Mouse (Mus musculus) ES-Bruce4 (cell line): ENCODE results near the gene Intu. TPM values are rescaled to one million over a fixed set of nuclear protein-coding genes. Genes with fewer than 3 reads are reported as not detected.

Experiments
- H3K27ac ChIP-seq: 2 replicates; pipeline ENCODE4 v1.5.1; 2012; ENCODE audit warnings: low read length, inconsistent platforms; ENCODE audit not compliant: insufficient read depth
- H3K27me3 ChIP-seq: 2 replicates; pipeline ENCODE4 v1.6.1; 2012; ENCODE audit warnings: mild to moderate bottlenecking, low read length, inconsistent platforms; ENCODE audit not compliant: control insufficient read depth, poor library complexity, insufficient read depth, severe bottlenecking
- H3K36me3 ChIP-seq: 2 replicates; pipeline ENCODE4 v1.6.1; 2012; ENCODE audit warnings: inconsistent platforms, mild to moderate bottlenecking, low read length, moderate library complexity; ENCODE audit not compliant: control insufficient read depth, poor library complexity, insufficient read depth, severe bottlenecking
- H3K4me1 ChIP-seq: one replicate; pipeline ENCODE4 v1.8.1; 2011; ENCODE audit warnings: low read length; ENCODE audit not compliant: control insufficient read depth, insufficient read depth
- H3K4me3 ChIP-seq: 2 replicates; pipeline ENCODE4 v1.5.1; 2011; ENCODE audit warnings: low read depth, mild to moderate bottlenecking, low read length
- H3K9ac ChIP-seq: 2 replicates; pipeline ENCODE4 v1.6.1; 2012; ENCODE audit warnings: low read depth, mild to moderate bottlenecking, inconsistent platforms; ENCODE audit not compliant: poor library complexity, severe bottlenecking
- H3K9me3 ChIP-seq: replicated peaks from 2 replicates; pipeline ENCODE4 v1.6.1; 2012; ENCODE audit warnings: mild to moderate bottlenecking, low read length, inconsistent platforms; ENCODE audit not compliant: control insufficient read depth, poor library complexity, insufficient read depth, severe bottlenecking
- CTCF ChIP-seq: IDR thresholded peaks from one replicate; pipeline ENCODE4 v1.8.1; 2011; ENCODE audit warnings: low read depth, low read length
- EP300 ChIP-seq: IDR thresholded peaks from 2 replicates; pipeline ENCODE4 v1.6.1; 2011; ENCODE audit warnings: low read depth, low read length; ENCODE audit not compliant: insufficient read depth
- POLR2A ChIP-seq: IDR thresholded peaks from one replicate; pipeline ENCODE4 v1.8.1; 2011; ENCODE audit warnings: low read length; ENCODE audit not compliant: insufficient read depth
- polyA plus RNA-seq: library from polyadenylated mRNA; stranded (reverse); fragments of >200 nt; gene quantifications from 2 replicates; pipeline ENCODE4 v1.2.4, GENCODE M21; 2011; ENCODE audit warnings: low read depth; ENCODE audit not compliant: missing spikeins, insufficient read depth, insufficient read length

Intu gene
- 7.1 and 8.0 TPM in 2 replicates for polyA plus RNA-seq

DNA sequence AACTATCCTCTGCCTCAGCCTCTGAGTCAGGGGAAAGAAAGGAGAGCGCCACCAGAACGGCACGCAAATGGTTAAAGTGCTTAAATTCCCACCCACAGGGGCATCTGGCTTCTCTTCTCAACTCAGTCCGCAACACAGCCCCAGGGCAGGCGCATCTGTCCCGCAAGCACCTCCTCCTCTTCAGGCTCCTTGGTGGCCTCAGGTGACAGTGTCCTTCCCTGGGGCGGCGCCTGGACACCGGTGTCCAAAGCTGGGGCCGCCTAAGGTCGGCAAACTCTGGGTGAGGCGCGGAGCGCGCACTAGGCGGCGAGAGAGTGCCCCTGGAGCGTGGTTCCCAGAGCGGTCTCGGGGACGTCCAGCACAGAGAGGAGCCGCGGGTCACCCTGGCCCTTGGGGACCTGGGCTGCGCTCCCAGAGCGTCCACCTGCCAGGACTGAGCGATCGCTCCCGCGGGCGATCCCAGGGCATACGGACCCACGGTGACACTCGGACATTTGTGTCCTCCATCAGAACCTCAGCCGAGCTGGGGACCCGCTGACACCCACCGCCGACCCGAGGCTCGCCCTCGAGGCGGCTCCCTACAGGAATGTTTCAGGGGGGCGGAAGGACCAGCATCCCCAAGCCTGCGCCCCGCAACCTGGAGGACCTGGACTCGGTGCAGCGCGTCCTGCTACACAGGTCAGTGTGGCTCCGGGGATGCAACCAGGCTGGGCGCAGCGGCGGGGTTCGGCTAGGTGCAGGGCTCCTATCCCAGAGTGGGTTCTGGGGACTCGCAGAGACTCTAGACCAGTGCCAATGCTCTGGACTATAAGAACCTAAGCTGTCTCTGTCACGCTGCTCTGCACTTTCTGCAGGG, at the start of gene Intu:
Intu (plus strand) TSS at position 1 of the 856 bp plus-strand sequence.
- H3K4me1 ChIP-seq = no peaks in the 10 kb centered on the region
- H3K27ac ChIP-seq = no peak within 1 kb of the TSS
- H3K36me3 ChIP-seq = no peaks in the 10 kb centered on the region
- no peak within 1 kb of the TSS for H3K9ac ChIP-seq
- no peaks in the 10 kb centered on the region for H3K9me3 ChIP-seq
- TF ChIP-seq POLR2A (no peak), EP300 (no peak), CTCF (no peak)
- H3K27me3 ChIP-seq = peaks cover 2% of the 10 kb centered on the region
- H3K4me3 ChIP-seq = peak within 1 kb of the TSS; percentile 67

DNA sequence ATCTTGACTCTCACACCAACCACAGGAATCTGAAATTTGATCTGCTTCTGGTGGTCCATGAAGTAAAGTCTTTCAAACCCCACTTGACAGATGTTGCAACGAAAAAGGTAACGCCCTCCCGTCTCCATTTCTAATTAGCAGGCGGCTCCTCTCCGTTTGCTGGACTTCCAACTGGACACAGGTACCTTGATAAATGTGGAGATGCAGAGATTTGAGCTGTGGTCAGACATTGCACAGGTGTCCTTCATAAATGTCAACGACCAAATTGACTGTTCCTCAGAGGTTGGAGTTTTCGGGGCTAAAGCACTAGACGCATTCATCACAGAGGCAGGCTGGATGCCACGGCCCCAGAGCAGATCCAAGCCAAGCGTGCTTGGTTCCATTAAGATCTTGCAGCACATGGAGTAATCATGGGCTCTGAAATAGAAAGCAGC, 47.8 kb upstream of the Intu start:
- no peak overlapping the region for H3K4me3 ChIP-seq
- no peaks in the 10 kb centered on the region for H3K27me3 ChIP-seq
- H3K27ac ChIP-seq = no peak overlapping the region
- no peaks in the 10 kb centered on the region for H3K9me3 ChIP-seq
- no peaks in the 10 kb centered on the region for H3K4me1 ChIP-seq
- TF ChIP-seq EP300 (no peak), CTCF (no peak), POLR2A (no peak)
- H3K36me3 ChIP-seq = no peaks in the 10 kb centered on the region
- H3K9ac ChIP-seq = no peak overlapping the region

DNA sequence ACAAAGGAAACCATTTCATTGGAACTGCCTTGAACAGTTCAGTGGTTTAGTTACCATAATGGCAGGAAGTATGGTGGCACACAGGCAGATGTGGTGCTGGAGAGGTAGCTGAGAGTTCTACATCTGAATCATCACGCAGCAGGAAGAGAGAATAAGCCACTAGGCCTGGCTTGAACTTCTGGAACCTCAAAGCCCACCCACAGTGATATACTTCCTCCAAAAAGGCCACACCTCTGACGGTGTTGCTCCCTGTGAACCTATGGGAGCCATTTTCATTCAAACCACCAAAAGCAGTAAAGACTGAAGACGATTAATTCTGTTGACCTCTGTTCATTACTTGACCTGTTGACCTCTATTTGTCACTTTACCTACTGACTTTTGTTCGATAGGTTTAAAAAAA, 43.7 kb upstream of the Intu start:
- Histone ChIP-seq H3K9ac (no peak overlapping the region), H3K4me1 (no peaks in the 10 kb centered on the region), H3K27me3 (no peaks in the 10 kb centered on the region), H3K9me3 (0 out of 2 replicates have a peak, but pooled peaks cover 4% of the 10 kb centered on the region), H3K36me3 (no peaks in the 10 kb centered on the region), H3K4me3 (no peak overlapping the region), H3K27ac (no peak overlapping the region)
- TF ChIP-seq EP300 = no peak
- no peak for TF ChIP-seq CTCF
- no peak for TF ChIP-seq POLR2A

DNA sequence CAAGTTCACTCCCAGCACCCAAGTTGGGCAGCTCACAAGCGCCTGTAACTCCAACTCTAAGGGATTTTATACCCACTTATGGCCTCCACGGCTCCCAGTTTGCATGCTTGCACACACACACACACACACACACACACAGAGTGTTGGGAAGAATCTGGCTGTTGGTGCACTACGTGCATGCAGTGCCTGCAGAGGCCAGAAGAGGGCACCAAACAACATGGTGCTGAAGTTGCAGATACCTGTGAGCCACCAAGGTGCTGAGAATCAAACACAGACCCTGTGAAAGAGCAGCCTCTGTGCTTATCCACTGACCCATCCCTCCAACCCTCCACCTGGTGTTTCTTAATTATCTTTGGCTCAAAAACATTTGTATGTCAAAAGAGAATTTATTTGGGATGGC, 39.3 kb upstream of the Intu start:
- no peak overlapping the region for H3K9ac ChIP-seq
- H3K27ac ChIP-seq = no peak overlapping the region
- H3K36me3 ChIP-seq = no peaks in the 10 kb centered on the region
- TF ChIP-seq EP300 = no peak
- peak; percentile 79 for TF ChIP-seq CTCF
- no peaks in the 10 kb centered on the region for H3K27me3 ChIP-seq
- H3K9me3 ChIP-seq = 0 out of 2 replicates have a peak, but pooled peaks cover 4% of the 10 kb centered on the region
- H3K4me3 ChIP-seq = no peak overlapping the region
- no peaks in the 10 kb centered on the region for H3K4me1 ChIP-seq

DNA sequence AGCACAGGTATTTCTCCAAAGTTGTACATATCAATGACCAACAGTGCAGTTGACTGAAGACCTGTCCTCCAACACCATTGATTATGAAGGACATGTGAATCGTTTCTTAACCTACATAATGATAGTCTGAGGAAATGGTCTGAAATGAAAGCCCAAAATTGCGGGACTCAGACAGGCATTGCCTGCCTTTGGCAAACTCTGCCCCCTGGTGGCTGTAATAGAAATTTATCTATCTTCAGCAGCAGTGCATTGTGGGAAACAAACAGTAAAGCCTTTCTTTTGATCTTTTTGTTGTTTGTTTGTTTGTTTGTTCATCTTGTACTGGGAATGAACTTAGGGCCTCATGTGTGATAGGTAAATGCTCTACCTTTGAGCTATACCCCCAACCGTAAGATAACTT, 32.2 kb upstream of the Intu start:
- H3K9ac ChIP-seq = no peak overlapping the region
- H3K27me3 ChIP-seq = no peaks in the 10 kb centered on the region
- no peaks in the 10 kb centered on the region for H3K36me3 ChIP-seq
- H3K27ac ChIP-seq = no peak overlapping the region
- no peak for TF ChIP-seq POLR2A
- TF ChIP-seq CTCF = peak; percentile 37
- no peaks in the 10 kb centered on the region for H3K9me3 ChIP-seq
- no peak overlapping the region for H3K4me3 ChIP-seq
- H3K4me1 ChIP-seq = no peaks in the 10 kb centered on the region

DNA sequence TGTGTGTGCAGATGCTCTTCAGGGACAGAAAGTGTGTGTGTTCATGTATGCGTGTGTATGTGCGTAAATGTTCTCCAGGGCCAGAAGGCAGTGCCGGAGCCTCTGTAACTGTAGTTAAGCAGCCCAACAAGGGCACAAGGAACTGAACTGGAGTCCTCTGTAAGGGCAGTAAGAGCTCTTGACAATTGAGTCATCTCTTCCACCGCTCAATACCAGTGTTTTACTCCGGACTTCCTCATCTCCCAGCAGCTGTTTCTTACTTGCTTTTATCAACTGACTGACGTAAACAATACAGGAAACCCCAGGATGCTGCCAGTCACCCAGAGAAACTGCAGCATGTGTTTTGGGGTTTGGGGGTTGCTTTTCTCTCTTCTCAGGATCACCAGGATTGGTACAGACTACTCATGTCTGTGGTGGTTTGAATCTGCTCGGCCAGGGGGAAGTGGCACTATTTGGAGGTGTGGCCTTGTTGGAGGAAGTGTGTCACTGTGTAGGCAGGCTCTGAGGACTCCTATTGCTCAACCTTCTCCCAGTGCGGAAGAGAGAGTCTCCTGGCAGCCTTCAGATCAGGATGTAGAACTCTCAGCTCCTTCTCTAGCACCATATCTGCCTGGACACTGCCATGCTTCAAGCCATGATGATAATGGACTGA, 30.8 kb upstream of the Intu start:
- Histone ChIP-seq H3K9ac (no peak overlapping the region), H3K4me3 (no peak overlapping the region), H3K36me3 (no peaks in the 10 kb centered on the region), H3K27ac (no peak overlapping the region), H3K9me3 (no peaks in the 10 kb centered on the region), H3K27me3 (no peaks in the 10 kb centered on the region), H3K4me1 (no peaks in the 10 kb centered on the region)
- TF ChIP-seq POLR2A (no peak), EP300 (no peak), CTCF (no peak)
